Mouse (Mus musculus) left cerebral cortex, adult 18-20 months (tissue): ENCODE measurements around the gene Sumf2. TPM values are rescaled to one million over a fixed set of nuclear protein-coding genes. Genes with fewer than 3 reads are reported as not detected.

Source experiments
- DNase-seq, 2 experiments: peaks; one replicate each; pipeline ENCODE4 v3.0.0; 2021 to 2022; ENCODE audit warnings: low spot score in 2 of 2, mixed read lengths in 1 of 2
- total RNA-seq, 2 experiments: library from RNA; stranded (reverse); gene quantifications; 2 replicates each; pipeline ENCODE4 v1.2.3; 2021

The Sumf2 gene
- total RNA-seq, 2 experiments from 2014 or later = 18.8 to 19.8 TPM

DNA sequence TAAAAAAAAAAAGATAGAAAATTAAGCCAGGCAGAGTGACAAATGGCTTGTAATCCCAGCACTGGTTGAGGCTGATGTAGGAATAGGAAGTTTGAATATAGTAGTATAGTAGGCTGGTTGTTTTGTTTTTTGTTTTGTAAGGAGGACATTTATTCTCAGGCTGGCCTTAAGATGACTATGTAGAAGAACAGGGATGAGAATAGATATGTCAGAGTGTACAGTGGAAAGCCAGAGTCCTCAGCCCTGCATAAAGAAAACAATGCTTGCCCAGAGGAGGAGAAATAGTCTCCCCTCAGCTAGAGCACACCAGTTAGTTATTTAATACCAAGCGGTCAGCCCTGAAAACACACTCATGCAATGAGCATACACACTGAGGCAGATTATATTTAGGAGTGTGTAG is 51.7 kb downstream of the Sumf2 start, which contains the start of gene Phkg1:
Gene Phkg1 (minus strand): TSS at position 101 of the 400 bp plus-strand sequence.
- DNase-seq = no peak

DNA sequence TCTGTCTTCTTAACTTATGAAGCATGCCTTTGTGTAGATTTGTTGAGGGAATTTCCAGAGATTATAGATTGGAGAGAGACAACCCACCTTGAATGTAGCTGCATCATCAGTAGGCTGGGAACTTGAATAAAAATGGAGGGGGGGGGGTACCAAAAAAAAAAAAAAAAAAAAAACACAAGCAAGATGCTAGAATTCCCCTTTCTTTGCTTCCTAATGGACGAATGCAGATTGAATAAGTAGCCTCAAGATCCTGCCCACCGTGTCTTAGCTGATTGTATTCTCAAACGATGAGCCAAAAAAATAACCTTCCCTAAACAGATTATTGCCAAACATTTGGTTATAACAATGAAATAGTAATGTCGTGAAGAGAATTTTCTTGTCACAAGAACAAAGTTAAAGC is 61.0 kb downstream of the Sumf2 start:
- no peak for DNase-seq

DNA sequence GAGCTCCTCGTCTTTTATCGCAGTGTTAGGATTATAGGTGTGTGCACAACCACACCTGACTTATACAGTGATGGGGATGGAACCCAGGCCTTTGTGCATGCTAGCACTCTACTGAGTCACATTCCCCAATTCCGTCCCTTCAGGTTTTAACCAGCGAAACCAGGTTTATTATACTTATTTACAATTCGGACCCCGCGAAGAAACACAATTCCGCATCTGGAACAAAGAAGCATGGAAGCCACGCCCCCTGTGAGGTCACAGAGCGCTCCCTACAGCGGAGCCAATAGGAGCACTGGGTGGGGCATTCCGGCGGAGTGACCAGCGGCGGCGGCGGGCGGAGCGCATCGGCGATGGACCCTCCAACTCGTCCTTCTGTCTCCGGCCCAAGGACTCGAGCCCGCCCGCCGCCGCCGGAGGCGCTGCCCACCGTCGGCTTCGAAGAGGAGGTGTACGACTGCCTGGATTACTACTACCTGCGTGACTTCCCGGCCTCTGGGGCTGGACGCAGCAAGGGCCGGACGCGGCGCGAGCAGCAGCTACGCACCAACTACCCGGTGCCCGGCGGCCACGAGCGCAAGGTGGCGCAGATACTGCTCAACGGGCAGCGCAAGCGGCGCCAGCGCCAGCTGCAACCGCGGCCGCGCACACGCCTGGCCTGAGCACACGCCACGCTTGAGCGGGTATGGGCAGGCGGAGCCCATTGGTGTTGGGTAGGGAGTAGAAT is 61.6 kb downstream of the Sumf2 start, which contains the start of gene Nupr1l:
Gene Nupr1l (plus strand): TSS at position 299 of the 724 bp plus-strand sequence.
- peak; percentile 90 to 91 for DNase-seq

DNA sequence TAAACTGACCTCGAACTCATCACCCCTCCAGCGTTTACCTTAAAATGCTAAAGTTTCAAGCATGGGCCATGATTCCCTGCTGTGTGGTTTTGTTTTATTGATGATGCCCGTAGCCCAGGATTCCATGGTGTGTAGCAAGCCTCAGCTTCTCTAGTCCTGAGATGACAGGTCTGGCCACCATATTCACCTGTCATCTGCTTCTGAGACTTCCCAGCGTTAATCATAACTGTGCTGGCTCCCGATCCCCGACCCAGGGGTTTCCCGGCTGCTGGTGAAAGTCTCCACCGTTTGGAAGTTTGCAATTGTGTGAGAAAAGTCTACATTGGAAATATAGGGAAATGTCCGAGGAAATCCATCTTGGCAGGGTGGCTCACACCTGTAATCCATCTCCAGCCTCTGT is 62.4 kb downstream of the Sumf2 start:
- DNase-seq = no peak

DNA sequence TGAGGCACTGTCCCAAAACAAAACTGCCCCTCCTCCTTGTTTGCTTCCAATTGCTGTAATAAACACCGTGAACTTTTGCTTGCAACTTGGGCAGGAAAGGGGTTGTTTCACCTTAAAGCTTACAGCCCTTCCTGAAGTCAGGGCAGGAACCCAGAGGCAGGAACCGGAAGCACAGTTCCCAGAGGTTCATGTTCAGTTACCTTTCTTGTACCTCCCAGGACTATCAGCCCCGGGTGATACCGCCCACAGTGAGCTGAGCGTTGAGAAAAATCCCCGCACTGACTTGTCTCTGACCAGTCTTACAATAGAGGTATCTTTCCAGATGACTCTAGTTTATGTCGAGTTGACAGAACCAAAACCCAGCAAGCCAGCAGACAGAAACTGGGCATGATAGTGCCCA is 62.8 kb downstream of the Sumf2 start:
- DNase-seq = no peak

Other genes starting within 250 kb of the Sumf2 start
- gene Zfp11, start 176.9 kb upstream of the Sumf2 start, total RNA-seq = 1 to 10 TPM; 6.2 to 7.2 TPM
- not detected for gene Sept14, start 138.5 kb upstream of the Sumf2 start, total RNA-seq
- gene Mrps17, start 131.5 kb upstream of the Sumf2 start, total RNA-seq = 10 to 100 TPM; 72.8 to 81.5 TPM
- gene Nipsnap2, start 121.9 kb upstream of the Sumf2 start, total RNA-seq = 10 to 100 TPM; 77.7 to 81.8 TPM
- gene Psph, start 59.5 kb upstream of the Sumf2 start, total RNA-seq = 10 to 100 TPM; 21.5 to 21.6 TPM
- 100 to 1,000 TPM; 475 to 476 TPM for gene Chchd2, start 40.5 kb downstream of the Sumf2 start, total RNA-seq
- 1 to 10 TPM; 7.3 to 7.8 TPM for gene Zbed5, start 48.7 kb downstream of the Sumf2 start, total RNA-seq
- 10 to 100 TPM; 11.0 to 16.6 TPM for gene Phkg1, start 51.6 kb downstream of the Sumf2 start, total RNA-seq
- gene Nupr1l, start 61.6 kb downstream of the Sumf2 start, total RNA-seq = 1 to 10 TPM; 1.9 to 2.3 TPM
- 10 to 100 TPM; 44.9 to 50.8 TPM for gene Vkorc1l1, start 95.0 kb downstream of the Sumf2 start, total RNA-seq
- gene Gusb, start 156.1 kb downstream of the Sumf2 start, total RNA-seq = 10 to 100 TPM; 10.6 to 12.7 TPM
- gene Asl, start 182.3 kb downstream of the Sumf2 start, total RNA-seq = 10 to 100 TPM; 16.0 to 31.9 TPM
- gene Crcp, start 182.3 kb downstream of the Sumf2 start, total RNA-seq = 10 to 100 TPM; 30.4 to 32.7 TPM
- gene Tpst1, start 226.3 kb downstream of the Sumf2 start, total RNA-seq = 10 to 100 TPM; 34.3 to 34.6 TPM